Mouse (Mus musculus) neural tube, embryonic 11.5 days (tissue): ENCODE results near the gene Tmcc3. TPM values are rescaled to one million over a fixed set of nuclear protein-coding genes. Genes with fewer than 3 reads are reported as not detected.
A peak's percentile ranks its signal among the peaks of the same experiment; 100 is the strongest.

Source experiments
- ATAC-seq: fragments of 200-750 bp; cut with Nextera tagmentation; 2 replicates; pipeline ENCODE4 v1.8.0; 2017; ENCODE audit warnings: moderate number of reproducible peaks, mild to moderate bottlenecking, moderate TSS enrichment, moderate library complexity; ENCODE audit not compliant: insufficient read depth, low FRiP score, low TSS enrichment
- DNase-seq: peaks from one replicate; pipeline ENCODE4 v3.0.0-alpha.2; 2015; ENCODE audit warnings: low spot score
- H3K27ac ChIP-seq: fragments of 300-500 bp; sonication (generic); 2 replicates; pipeline ENCODE4 v1.5.1; 2014; ENCODE audit warnings: low read depth, mild to moderate bottlenecking, low read length
- H3K27me3 ChIP-seq: fragments of 300-500 bp; sonication (generic); 2 replicates; pipeline ENCODE4 v1.6.1; 2014; ENCODE audit warnings: mild to moderate bottlenecking, low read length, mixed read lengths; ENCODE audit not compliant: control insufficient read depth, insufficient read depth
- H3K36me3 ChIP-seq: fragments of 300-500 bp; sonication (generic); 2 replicates; pipeline ENCODE4 v1.6.1; 2014; ENCODE audit warnings: mild to moderate bottlenecking, low read length, moderate library complexity, mixed read lengths; ENCODE audit not compliant: control insufficient read depth, insufficient read depth
- H3K4me1 ChIP-seq: fragments of 300-500 bp; sonication (generic); 2 replicates; pipeline ENCODE4 v1.6.1; 2014; ENCODE audit warnings: low read length, mixed read lengths; ENCODE audit not compliant: control insufficient read depth, insufficient read depth
- H3K4me2 ChIP-seq: fragments of 300-500 bp; sonication (generic); 2 replicates; pipeline ENCODE4 v1.6.1; 2014; ENCODE audit warnings: low read depth, mild to moderate bottlenecking, moderate library complexity
- H3K4me3 ChIP-seq: fragments of 300-500 bp; sonication (generic); 2 replicates; pipeline ENCODE4 v1.5.1; 2014; ENCODE audit warnings: low read depth, low read length
- H3K9ac ChIP-seq: fragments of 300-500 bp; sonication (generic); 2 replicates; pipeline ENCODE4 v1.6.1; 2014; ENCODE audit warnings: mild to moderate bottlenecking, low read length
- H3K9me3 ChIP-seq: fragments of 300-500 bp; sonication (generic); 2 replicates; pipeline ENCODE4 v1.6.1; 2016; ENCODE audit warnings: low read length; ENCODE audit not compliant: control insufficient read depth
- WGBS: fragments of 180-500 bp; shearing (Covaris S2); extraction: QIAGEN DNeasy Blood & Tissue Kit; methylation state at CpG from one replicate; pipeline ENCODE4 v1.1.7; 2014; 5-methylcytosine and 5-hydroxymethylcytosine counted together
- polyA plus RNA-seq: library from polyadenylated mRNA; unstranded; fragments of >200 nt; fragmentation: Nextera tagmentation; extraction: Ambion mirVana; gene quantifications from 2 replicates; pipeline ENCODE4 v1.2.1, GENCODE M21; 2014

Gene Tmcc3
- polyA plus RNA-seq, 1 experiment from 2014 or later: 6.1 TPM

GRCm38 (mm10) chr10:94413770-94414651 lies 102.3 kb downstream of the Tmcc3 start:
- peak overlapping the region; percentile 2; the same call in 1 of the 2 replicates for H3K9ac ChIP-seq
- no peaks in the 10 kb centered on the region for H3K27me3 ChIP-seq
- peak; percentile 41 for DNase-seq
- peak; percentile 80 for ATAC-seq
- WGBS: 21% methylated on average over 8 of the region's 8 CpGs
- no peaks in the 10 kb centered on the region for H3K9me3 ChIP-seq
- H3K27ac ChIP-seq: peak overlapping the region; percentile 72
- no peaks in the 10 kb centered on the region for H3K36me3 ChIP-seq
- no peak overlapping the region for H3K4me3 ChIP-seq
- H3K4me2 ChIP-seq: 0 out of 2 replicates have a peak overlapping the region, but pooled peaks have one; percentile 8
- peaks cover 31% of the 10 kb centered on the region for H3K4me1 ChIP-seq

- no peak overlapping the region for H3K27ac ChIP-seq
- H3K9ac ChIP-seq: no peak overlapping the region
- DNase-seq (peak; percentile 33), ATAC-seq (no peak)
- H3K4me3 ChIP-seq: no peak overlapping the region
- no peaks in the 10 kb centered on the region for H3K9me3 ChIP-seq
- no peak overlapping the region for H3K4me2 ChIP-seq
- H3K36me3 ChIP-seq: no peaks in the 10 kb centered on the region
- H3K4me1 ChIP-seq: peaks cover 29% of the 10 kb centered on the region
- H3K27me3 ChIP-seq: no peaks in the 10 kb centered on the region
- 48% methylated on average over 22 of the region's 22 CpGs for WGBS
Observed at GRCm38 (mm10) chr10:94415950-94416844, 104.4 kb downstream of the Tmcc3 start.

- H3K9me3 ChIP-seq: no peaks in the 10 kb centered on the region
- H3K4me1 ChIP-seq: peaks cover 29% of the 10 kb centered on the region
- no peaks in the 10 kb centered on the region for H3K36me3 ChIP-seq
- H3K9ac ChIP-seq: no peak overlapping the region
- no peaks in the 10 kb centered on the region for H3K27me3 ChIP-seq
- ATAC-seq (no peak), DNase-seq (no peak)
- H3K4me2 ChIP-seq: no peak overlapping the region
- WGBS: 88% methylated on average over 4 of the region's 4 CpGs
- H3K4me3 ChIP-seq: no peak overlapping the region
- no peak overlapping the region for H3K27ac ChIP-seq
Observed at GRCm38 (mm10) chr10:94417643-94418042, 105.9 kb downstream of the Tmcc3 start.

GRCm38 (mm10) chr10:94426000-94426920 lies 114.5 kb downstream of the Tmcc3 start:
- no peaks in the 10 kb centered on the region for H3K9me3 ChIP-seq
- H3K4me3 ChIP-seq: no peak overlapping the region
- no peaks in the 10 kb centered on the region for H3K36me3 ChIP-seq
- no peak overlapping the region for H3K27ac ChIP-seq
- 67% methylated on average over 12 of the region's 12 CpGs for WGBS
- no peak overlapping the region for H3K9ac ChIP-seq
- no peaks in the 10 kb centered on the region for H3K27me3 ChIP-seq
- DNase-seq: peak; percentile 44
- no peak overlapping the region for H3K4me2 ChIP-seq
- no peaks in the 10 kb centered on the region for H3K4me1 ChIP-seq
- ATAC-seq: 0 out of 2 replicates have a peak, but pooled peaks have one; percentile 48

GRCm38 (mm10) chr10:94426921-94427270 lies 115.1 kb downstream of the Tmcc3 start:
- Histone ChIP-seq H3K27ac (no peak overlapping the region), H3K27me3 (no peaks in the 10 kb centered on the region), H3K4me2 (no peak overlapping the region), H3K9me3 (no peaks in the 10 kb centered on the region), H3K36me3 (no peaks in the 10 kb centered on the region), H3K4me1 (no peaks in the 10 kb centered on the region), H3K9ac (no peak overlapping the region), H3K4me3 (no peak overlapping the region)
- WGBS: 94% methylated on average over 15 of the region's 15 CpGs
- ATAC-seq (no peak), DNase-seq (no peak)

GRCm38 (mm10) chr10:94428186-94428942 lies 116.6 kb downstream of the Tmcc3 start:
- Histone ChIP-seq H3K36me3 (no peaks in the 10 kb centered on the region), H3K9ac (no peak overlapping the region), H3K27me3 (no peaks in the 10 kb centered on the region), H3K27ac (no peak overlapping the region), H3K4me3 (no peak overlapping the region), H3K4me2 (no peak overlapping the region), H3K9me3 (no peaks in the 10 kb centered on the region), H3K4me1 (no peaks in the 10 kb centered on the region)
- WGBS: 76% methylated on average over 12 of the region's 12 CpGs
- DNase-seq (no peak), ATAC-seq (no peak)

- H3K36me3 ChIP-seq: no peaks in the 10 kb centered on the region
- WGBS: 79% methylated on average over 6 of the region's 6 CpGs
Observed at GRCm38 (mm10) chr10:94430566-94430965, 118.8 kb downstream of the Tmcc3 start.

More at GRCm38 (mm10) chr10:94430566-94430965, 118.8 kb downstream of the Tmcc3 start:
- ATAC-seq (no peak), DNase-seq (no peak)
- Histone ChIP-seq H3K4me3 (no peak overlapping the region), H3K9me3 (no peaks in the 10 kb centered on the region), H3K4me1 (no peaks in the 10 kb centered on the region), H3K27ac (no peak overlapping the region), H3K27me3 (no peaks in the 10 kb centered on the region), H3K4me2 (no peak overlapping the region), H3K9ac (no peak overlapping the region)
